Mouse (Mus musculus) ES-Bruce4 (cell line): ENCODE measurements around the gene Stap1. TPM values are rescaled to one million over a fixed set of nuclear protein-coding genes. Genes with fewer than 3 reads are reported as not detected.

Experiments
- H3K27ac ChIP-seq: 2 replicates; pipeline ENCODE4 v1.5.1; 2012; ENCODE audit warnings: low read length, inconsistent platforms; ENCODE audit not compliant: insufficient read depth
- H3K27me3 ChIP-seq: 2 replicates; pipeline ENCODE4 v1.6.1; 2012; ENCODE audit warnings: mild to moderate bottlenecking, low read length, inconsistent platforms; ENCODE audit not compliant: control insufficient read depth, poor library complexity, insufficient read depth, severe bottlenecking
- H3K36me3 ChIP-seq: 2 replicates; pipeline ENCODE4 v1.6.1; 2012; ENCODE audit warnings: inconsistent platforms, mild to moderate bottlenecking, low read length, moderate library complexity; ENCODE audit not compliant: control insufficient read depth, poor library complexity, insufficient read depth, severe bottlenecking
- H3K4me1 ChIP-seq: one replicate; pipeline ENCODE4 v1.8.1; 2011; ENCODE audit warnings: low read length; ENCODE audit not compliant: control insufficient read depth, insufficient read depth
- H3K4me3 ChIP-seq: 2 replicates; pipeline ENCODE4 v1.5.1; 2011; ENCODE audit warnings: low read depth, mild to moderate bottlenecking, low read length
- H3K9ac ChIP-seq: 2 replicates; pipeline ENCODE4 v1.6.1; 2012; ENCODE audit warnings: low read depth, mild to moderate bottlenecking, inconsistent platforms; ENCODE audit not compliant: poor library complexity, severe bottlenecking
- H3K9me3 ChIP-seq: replicated peaks from 2 replicates; pipeline ENCODE4 v1.6.1; 2012; ENCODE audit warnings: mild to moderate bottlenecking, low read length, inconsistent platforms; ENCODE audit not compliant: control insufficient read depth, poor library complexity, insufficient read depth, severe bottlenecking
- CTCF ChIP-seq: IDR thresholded peaks from one replicate; pipeline ENCODE4 v1.8.1; 2011; ENCODE audit warnings: low read depth, low read length
- EP300 ChIP-seq: IDR thresholded peaks from 2 replicates; pipeline ENCODE4 v1.6.1; 2011; ENCODE audit warnings: low read depth, low read length; ENCODE audit not compliant: insufficient read depth
- POLR2A ChIP-seq: IDR thresholded peaks from one replicate; pipeline ENCODE4 v1.8.1; 2011; ENCODE audit warnings: low read length; ENCODE audit not compliant: insufficient read depth
- polyA plus RNA-seq: library from polyadenylated mRNA; stranded (reverse); fragments of >200 nt; gene quantifications from 2 replicates; pipeline ENCODE4 v1.2.4, GENCODE M21; 2011; ENCODE audit warnings: low read depth; ENCODE audit not compliant: missing spikeins, insufficient read depth, insufficient read length

Gene Stap1
- polyA plus RNA-seq, 1 experiment = 0.67 TPM

- no peaks in the 10 kb centered on the region for H3K36me3 ChIP-seq
- no peak for TF ChIP-seq CTCF
- no peak for TF ChIP-seq POLR2A
- no peak for TF ChIP-seq EP300
- H3K9me3 ChIP-seq = no peaks in the 10 kb centered on the region
These were observed 15.2 kb downstream of the Stap1 start for GRCm38 (mm10) chr5:86086751-86087150.

GRCm38 (mm10) chr5:86094754-86095153 is 23.2 kb downstream of the Stap1 start:
- Histone ChIP-seq H3K9me3 (no peaks in the 10 kb centered on the region), H3K9ac (no peak overlapping the region), H3K36me3 (no peaks in the 10 kb centered on the region), H3K4me3 (no peak overlapping the region), H3K27ac (no peak overlapping the region), H3K4me1 (no peaks in the 10 kb centered on the region), H3K27me3 (no peaks in the 10 kb centered on the region)
- no peak for TF ChIP-seq EP300
- TF ChIP-seq POLR2A = no peak
- no peak for TF ChIP-seq CTCF

More at GRCm38 (mm10) chr5:86086751-86087150, 15.2 kb downstream of the Stap1 start:
- Histone ChIP-seq H3K9ac (no peak overlapping the region), H3K27me3 (no peaks in the 10 kb centered on the region), H3K4me3 (no peak overlapping the region), H3K27ac (no peak overlapping the region), H3K4me1 (no peaks in the 10 kb centered on the region)

- Histone ChIP-seq H3K4me3 (no peak overlapping the region), H3K9me3 (no peaks in the 10 kb centered on the region), H3K9ac (no peak overlapping the region), H3K36me3 (no peaks in the 10 kb centered on the region), H3K4me1 (no peaks in the 10 kb centered on the region), H3K27ac (no peak overlapping the region), H3K27me3 (no peaks in the 10 kb centered on the region)
- TF ChIP-seq CTCF (no peak), POLR2A (no peak), EP300 (no peak)
These were observed 27.4 kb downstream of the Stap1 start for GRCm38 (mm10) chr5:86098988-86099387.

GRCm38 (mm10) chr5:86100621-86101020 is 29.1 kb downstream of the Stap1 start:
- Histone ChIP-seq H3K9me3 (no peaks in the 10 kb centered on the region), H3K27me3 (no peaks in the 10 kb centered on the region), H3K4me3 (no peak overlapping the region), H3K36me3 (no peaks in the 10 kb centered on the region), H3K4me1 (no peaks in the 10 kb centered on the region), H3K9ac (no peak overlapping the region), H3K27ac (no peak overlapping the region)
- TF ChIP-seq POLR2A (no peak), CTCF (no peak)

- no peaks in the 10 kb centered on the region for H3K9me3 ChIP-seq
These were observed 30.6 kb downstream of the Stap1 start for GRCm38 (mm10) chr5:86102176-86102575.

GRCm38 (mm10) chr5:86106610-86107009 is 35.1 kb downstream of the Stap1 start:
- Histone ChIP-seq H3K9ac (no peak overlapping the region), H3K27ac (no peak overlapping the region), H3K27me3 (no peaks in the 10 kb centered on the region), H3K36me3 (no peaks in the 10 kb centered on the region), H3K4me1 (no peaks in the 10 kb centered on the region), H3K4me3 (no peak overlapping the region), H3K9me3 (no peaks in the 10 kb centered on the region)
- TF ChIP-seq CTCF (no peak), EP300 (no peak), POLR2A (no peak)

More at GRCm38 (mm10) chr5:86102176-86102575, 30.6 kb downstream of the Stap1 start:
- no peaks in the 10 kb centered on the region for H3K36me3 ChIP-seq
- no peak for TF ChIP-seq EP300
- no peak for TF ChIP-seq POLR2A
- no peak for TF ChIP-seq CTCF
- H3K27ac ChIP-seq = no peak overlapping the region
- no peak overlapping the region for H3K9ac ChIP-seq
- H3K27me3 ChIP-seq = no peaks in the 10 kb centered on the region
- no peaks in the 10 kb centered on the region for H3K4me1 ChIP-seq
- no peak overlapping the region for H3K4me3 ChIP-seq
